Mouse (Mus musculus) ES-E14 (cell line): ENCODE measurements at regions not wholly inside any gene's neighbourhood (a gene's known extent, or its start where the extent isn't known, plus 50 kb on each side); places are given as distances from the start of the nearest gene placed in this dataset.

Experiments
- DNase-seq: peaks from one replicate; pipeline ENCODE4 v3.0.0-alpha.2; 2013; ENCODE audit warnings: low read depth, low spot score
- H3K27ac ChIP-seq: 2 replicates; pipeline ENCODE4 v1.5.1; 2012; ENCODE audit warnings: low read depth, mild to moderate bottlenecking, low read length, moderate library complexity, mixed read lengths; ENCODE audit not compliant: poor library complexity, insufficient read depth, severe bottlenecking
- H3K36me3 ChIP-seq: 2 replicates; pipeline ENCODE4 v1.6.1; 2012; ENCODE audit warnings: mild to moderate bottlenecking, low read length, moderate library complexity, mixed read lengths; ENCODE audit not compliant: control insufficient read depth, poor library complexity, insufficient read depth, severe bottlenecking
- H3K4me1 ChIP-seq, 2 experiments: fragments of 150-350 bp in 1 of 2; sonication (generic) in 1 of 2; 2 replicates each; pipeline ENCODE4 v1.6.1; 2012; ENCODE audit warnings: low read length in 2 of 2, mild to moderate bottlenecking in 1 of 2, mixed read lengths in 1 of 2; ENCODE audit not compliant: control insufficient read depth in 2 of 2, insufficient read depth in 2 of 2, poor library complexity in 1 of 2
- H3K4me3 ChIP-seq, 2 experiments: fragments of 150-350 bp in 1 of 2; sonication (generic) in 1 of 2; 2 replicates each; pipeline ENCODE4 v1.5.1; 2012; ENCODE audit warnings: low read length in 2 of 2, low read depth in 1 of 2, mild to moderate bottlenecking in 1 of 2, mixed read lengths in 1 of 2; ENCODE audit not compliant: insufficient read depth in 1 of 2, poor library complexity in 1 of 2, severe bottlenecking in 1 of 2
- H3K9ac ChIP-seq: 2 replicates; pipeline ENCODE4 v1.6.1; 2012; ENCODE audit warnings: low read depth, mild to moderate bottlenecking, low read length, mixed read lengths; ENCODE audit not compliant: poor library complexity, insufficient read depth, severe bottlenecking
- H3K9me3 ChIP-seq: fragments of 150-350 bp; sonication (generic); 2 replicates; pipeline ENCODE4 v1.6.1; 2012; ENCODE audit warnings: low read depth, mild to moderate bottlenecking, low read length; ENCODE audit not compliant: control insufficient read depth, insufficient read depth
- CHD2 ChIP-seq: IDR thresholded peaks from 2 replicates; pipeline ENCODE4 v1.6.1; 2014; ENCODE audit warnings: mild to moderate bottlenecking, low read depth, low read length, inconsistent platforms
- HCFC1 ChIP-seq: IDR thresholded peaks from 2 replicates; pipeline ENCODE4 v1.6.1; 2012; ENCODE audit warnings: low read length, inconsistent platforms, borderline replicate concordance; ENCODE audit not compliant: insufficient read depth
- MAFK ChIP-seq: IDR thresholded peaks from 2 replicates; pipeline ENCODE4 v1.6.1; 2014; ENCODE audit warnings: mild to moderate bottlenecking, low read depth, low read length, inconsistent platforms; ENCODE audit not compliant: insufficient read depth
- ZC3H11A ChIP-seq: IDR thresholded peaks from 2 replicates; pipeline ENCODE4 v1.6.1; 2012; ENCODE audit warnings: low read depth, mild to moderate bottlenecking, inconsistent platforms, low read length, borderline replicate concordance
- ZNF384 ChIP-seq: IDR thresholded peaks from 2 replicates; pipeline ENCODE4 v1.6.1; 2012; ENCODE audit warnings: low read depth, low read length, inconsistent platforms
- in situ Hi-C, 2 experiments: fragments of 600-800 bp; cut with MboI; formaldehyde crosslinking; loops; one replicate each; pipeline ENCODE4 v1.15.1; 2025; ENCODE audit warnings: low sequenced_read_pairs in 2 of 2, inconsistent platforms in 1 of 2; ENCODE audit not compliant: unreplicated experiment in 2 of 2

GRCm38 (mm10) chr5:64714710-64715109 is 88.5 kb upstream of the Klf3 start:
- H3K4me1 ChIP-seq = peaks cover 9 to 12% of the 10 kb centered on the region in 2 experiments
- H3K27ac ChIP-seq = no peak overlapping the region; the same call in 1 of the 2 replicates
- no peaks in the 10 kb centered on the region for H3K9me3 ChIP-seq
- H3K36me3 ChIP-seq = no peaks in the 10 kb centered on the region
- H3K9ac ChIP-seq = no peak overlapping the region
- peak; percentile 63 for DNase-seq
- TF ChIP-seq MAFK = no peak
- TF ChIP-seq ZC3H11A = no peak
- no peak for TF ChIP-seq CHD2
- TF ChIP-seq HCFC1 = no peak
- no peak for TF ChIP-seq ZNF384
- in situ Hi-C loops = no loop called here
- no peak overlapping the region for H3K4me3 ChIP-seq

GRCm38 (mm10) chr5:64716551-64716950 is 86.6 kb upstream of the Klf3 start:
- in situ Hi-C loops = no loop called here
- no peaks in the 10 kb centered on the region for H3K36me3 ChIP-seq
- H3K4me1 ChIP-seq = peaks cover 5 to 12% of the 10 kb centered on the region in 2 experiments

DNA sequence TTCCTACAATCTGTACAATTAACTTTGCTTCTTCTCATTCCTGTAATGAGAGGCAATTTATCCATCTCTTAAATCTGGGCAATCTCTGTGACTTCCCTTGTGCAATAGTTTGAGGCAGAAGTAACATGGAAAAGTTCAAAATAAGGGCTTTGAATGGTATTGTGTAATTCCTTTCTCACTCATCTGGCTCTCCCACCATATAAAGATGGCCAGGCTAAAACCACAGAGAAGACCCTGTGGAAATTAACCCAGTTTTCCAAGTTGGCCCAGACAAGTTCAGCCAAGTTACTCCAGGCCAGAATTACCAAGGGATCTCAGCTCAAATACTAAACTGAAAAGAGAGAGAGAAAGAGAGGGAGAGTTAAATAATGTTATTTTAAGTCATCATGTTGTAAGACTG is 81.0 kb upstream of the Klf3 start:
- peaks cover 0 to 7% of the 10 kb centered on the region in 2 experiments; a peak in 3 of 4 replicates for H3K4me1 ChIP-seq
- no peak overlapping the region for H3K4me3 ChIP-seq
- H3K36me3 ChIP-seq = no peaks in the 10 kb centered on the region
- TF ChIP-seq HCFC1 = no peak
- no peak for TF ChIP-seq ZC3H11A
- no peak for TF ChIP-seq MAFK
- no peak for TF ChIP-seq CHD2
- TF ChIP-seq ZNF384 = no peak
- in situ Hi-C loops = no loop called here
- no peak for DNase-seq
- no peak overlapping the region for H3K27ac ChIP-seq
- no peaks in the 10 kb centered on the region for H3K9me3 ChIP-seq
- H3K9ac ChIP-seq = no peak overlapping the region

More at GRCm38 (mm10) chr5:64716551-64716950, 86.6 kb upstream of the Klf3 start:
- no peaks in the 10 kb centered on the region for H3K9me3 ChIP-seq
- TF ChIP-seq ZNF384 = no peak
- no peak for TF ChIP-seq ZC3H11A
- no peak for TF ChIP-seq CHD2
- TF ChIP-seq HCFC1 = no peak
- TF ChIP-seq MAFK = no peak
- no peak overlapping the region for H3K4me3 ChIP-seq
- H3K27ac ChIP-seq = no peak overlapping the region
- no peak overlapping the region for H3K9ac ChIP-seq
- DNase-seq = no peak

- no peak for TF ChIP-seq MAFK
- no peak overlapping the region for H3K9ac ChIP-seq
- no peak for DNase-seq
- no peak overlapping the region for H3K27ac ChIP-seq
- no peaks in the 10 kb centered on the region for H3K9me3 ChIP-seq
- H3K4me3 ChIP-seq = no peak overlapping the region
- peaks cover 0 to 11% of the 10 kb centered on the region in 2 experiments; a peak in 3 of 4 replicates for H3K4me1 ChIP-seq
- no peaks in the 10 kb centered on the region for H3K36me3 ChIP-seq
- in situ Hi-C loops = no loop called here
Observed at GRCm38 (mm10) chr5:64727847-64728246, 75.3 kb upstream of the Klf3 start.

DNA sequence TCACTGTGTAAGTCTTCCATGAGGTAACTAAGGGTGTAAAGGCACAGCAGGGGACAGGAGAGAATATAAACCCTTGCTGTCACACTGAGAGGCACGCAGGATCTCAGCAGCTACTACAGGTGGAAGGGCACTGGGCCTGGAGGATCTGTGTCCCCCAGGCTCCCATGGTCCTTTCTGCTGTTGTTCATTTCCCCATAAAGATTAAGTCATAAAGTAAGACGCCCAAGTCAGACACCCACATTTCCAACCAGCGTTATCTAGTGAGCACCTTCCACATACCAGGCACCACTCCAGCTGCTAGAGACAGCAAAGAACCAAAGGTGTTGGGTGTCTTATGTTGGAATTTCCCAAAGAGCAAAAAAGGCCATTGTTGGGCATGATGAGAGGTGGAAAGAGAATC is 70.8 kb upstream of the Klf3 start:
- H3K4me1 ChIP-seq = peaks cover 0 to 4% of the 10 kb centered on the region in 2 experiments; a peak in 3 of 4 replicates
- in situ Hi-C loops = no loop called here
- DNase-seq = no peak
- no peaks in the 10 kb centered on the region for H3K36me3 ChIP-seq
- H3K9ac ChIP-seq = no peak overlapping the region
- no peak for TF ChIP-seq CHD2
- TF ChIP-seq MAFK = no peak
- no peak for TF ChIP-seq ZNF384
- TF ChIP-seq HCFC1 = no peak
- no peak for TF ChIP-seq ZC3H11A
- H3K4me3 ChIP-seq = no peak overlapping the region
- no peaks in the 10 kb centered on the region for H3K9me3 ChIP-seq
- no peak overlapping the region for H3K27ac ChIP-seq
